ENCODE assay signal across 17 mouse cellular contexts in the genomic region with DNA sequence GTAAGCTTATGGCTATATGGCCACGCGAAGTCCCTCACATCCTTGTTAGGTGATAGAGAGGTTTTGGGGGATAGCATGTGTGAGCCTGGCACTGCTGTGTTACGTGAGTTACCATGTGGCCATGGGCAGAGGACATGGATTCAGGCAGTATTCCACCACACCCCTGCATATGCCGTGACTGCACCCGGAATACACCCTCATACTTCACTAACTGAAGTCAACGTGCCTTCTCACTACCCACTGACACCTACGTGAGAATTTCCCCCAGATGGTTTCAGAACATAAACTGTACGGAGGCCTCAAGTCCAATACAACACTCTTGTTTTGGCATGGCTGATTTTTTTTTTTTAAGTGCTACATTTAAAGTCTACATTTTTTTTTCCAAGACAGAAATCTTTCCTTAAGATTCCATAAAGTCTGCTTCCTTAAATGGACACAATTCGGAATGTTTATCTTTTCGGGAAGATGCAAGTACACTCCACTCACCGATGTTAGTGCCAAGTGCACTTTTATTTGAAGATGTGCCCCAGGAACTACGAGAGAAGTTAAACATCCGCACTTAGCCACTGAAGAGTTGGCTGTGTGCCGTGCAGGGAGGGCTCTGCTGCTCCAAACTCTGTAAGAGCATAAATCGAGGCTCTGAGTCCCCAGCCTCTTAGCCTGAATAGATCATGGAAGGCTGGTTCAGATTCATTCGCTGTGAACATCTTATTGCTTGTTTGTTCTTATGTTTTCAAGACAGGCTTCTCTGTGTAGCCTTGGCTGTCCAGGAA. TPM values are rescaled to one million over a fixed set of nuclear protein-coding genes. Genes with fewer than 3 reads are reported as not detected.
DNase-seq lines count a peak whose midpoint lies in the region; ATAC-seq and TF ChIP-seq lines count a peak whose summit lies in the region.
"Had no signal": no experiment of that assay in that cellular context is flagged by ENCODE, and none has a peak within 500 bp of the region (broad histone marks: within the 10 kb centered on the region; RNA-seq: fewer than 3 reads in every experiment).

No protein-coding gene starts in this region.

- no peak overlapping the region for H3K4me3 ChIP-seq in lung, embryonic 14.5 days (ENCODE audit: low read depth, low read length)
- no peak overlapping the region for H3K4me3 ChIP-seq in lung, adult 2 months (replicated peaks; ENCODE audit: extremely low read depth, low read depth, low read length)
- no peak overlapping the region for H3K4me3 ChIP-seq in lung, embryonic 16.5 days (ENCODE audit: low read length)
- no peak overlapping the region for H3K4me3 ChIP-seq in small intestine, adult 2 months (ENCODE audit: low read depth, low read length)
- H3K4me3 ChIP-seq: forebrain, embryonic 13.5 days; hindbrain, embryonic 12.5 days; layer of hippocampus, adult 2 months; liver, embryonic 15.5 days; megakaryocyte, embryonic 14.5 days; myocyte had no signal

- no peak overlapping the region for H3K4me2 ChIP-seq in lung, embryonic 14.5 days
- 0 out of 2 replicates have a peak overlapping the region, but pooled peaks have one; percentile 2 for H3K4me2 ChIP-seq in lung, embryonic 16.5 days (ENCODE audit: low read depth, low read length)
- H3K4me2 ChIP-seq: forebrain, embryonic 13.5 days; hindbrain, embryonic 12.5 days; liver, embryonic 15.5 days had no signal

- peak; percentile 71 for ATAC-seq in lung, embryonic 14.5 days (ENCODE audit: insufficient read depth)
- ATAC-seq in lung, embryonic 16.5 days (ENCODE audit: low read depth), result peak; percentile 83
- ATAC-seq: forebrain, embryonic 13.5 days had no signal

- H3K9me3 ChIP-seq in lung, embryonic 14.5 days (ENCODE audit: low read depth, low read length), result no peaks in the 10 kb centered on the region
- no peaks in the 10 kb centered on the region for H3K9me3 ChIP-seq in lung, embryonic 16.5 days (ENCODE audit: control insufficient read depth, low read length)
- H3K9me3 ChIP-seq: forebrain, embryonic 13.5 days; hindbrain, embryonic 12.5 days; liver, embryonic 15.5 days had no signal

- WGBS in lung, embryonic 14.5 days, result 39% methylated on average over 16 of the region's 16 CpGs
- 47% methylated on average over 16 of the region's 16 CpGs for WGBS in lung, adult 2 months
- 31% methylated on average over 16 of the region's 16 CpGs for WGBS in lung, embryonic 16.5 days
- 74% methylated on average over 16 of the region's 16 CpGs for WGBS in small intestine, adult 2 months

- H3K27ac ChIP-seq in lung, embryonic 14.5 days (ENCODE audit: low read depth), result peak overlapping the region; percentile 81
- peak overlapping the region; percentile 70 for H3K27ac ChIP-seq in lung, embryonic 16.5 days (ENCODE audit: low read length)
- peak overlapping the region; percentile 12; the same call in 1 of the 2 replicates for H3K27ac ChIP-seq in small intestine, adult 2 months (ENCODE audit: insufficient read depth, low read depth, low read length)
- H3K27ac ChIP-seq: forebrain, embryonic 13.5 days; hindbrain, embryonic 12.5 days; layer of hippocampus, adult 2 months; liver, embryonic 15.5 days had no signal

- H3K36me3 ChIP-seq in lung, embryonic 14.5 days (ENCODE audit: insufficient read depth), result no peaks in the 10 kb centered on the region
- no peaks in the 10 kb centered on the region for H3K36me3 ChIP-seq in lung, embryonic 16.5 days (ENCODE audit: control insufficient read depth, insufficient read depth, low read length)
- no peaks in the 10 kb centered on the region for H3K36me3 ChIP-seq in small intestine, adult 2 months (ENCODE audit: control insufficient read depth, insufficient read depth, low read length)
- H3K36me3 ChIP-seq: hindbrain, embryonic 12.5 days; liver, embryonic 15.5 days had no signal

- no peak for TF ChIP-seq POLR2A in lung, adult 2 months (IDR thresholded peaks at IDR 0.05; ENCODE audit: borderline replicate concordance, extremely low read depth, low read depth, low read length)
- no peak for TF ChIP-seq POLR2A in small intestine, adult 2 months (IDR thresholded peaks at IDR 0.05; ENCODE audit: low read depth, low read length)

- no peak overlapping the region for H3K9ac ChIP-seq in lung, embryonic 14.5 days
- H3K9ac ChIP-seq in lung, embryonic 16.5 days (ENCODE audit: low read length), result no peak overlapping the region
- H3K9ac ChIP-seq: forebrain, embryonic 13.5 days; hindbrain, embryonic 12.5 days; liver, embryonic 15.5 days had no signal

- no peak for TF ChIP-seq CTCF in lung, embryonic 14.5 days (IDR thresholded peaks at IDR 0.05; ENCODE audit: low read depth)
- TF ChIP-seq CTCF in lung, adult 2 months (IDR thresholded peaks at IDR 0.05; ENCODE audit: insufficient read depth, low read length), result no peak
- TF ChIP-seq CTCF in small intestine, adult 2 months (IDR thresholded peaks at IDR 0.05; ENCODE audit: extremely low read depth, insufficient read length, insufficient replicate concordance, low read depth, low read length), result no peak

- DNase-seq in lung, embryonic 14.5 days, result peak; percentile 90
- DNase-seq in lung, adult 2 months, result no peak
- no peak for DNase-seq in heart, postnatal 10 days
- DNase-seq in heart, postnatal 36 days, result no peak
- DNase-seq in spleen, adult 18-20 months, result no peak
- DNase-seq: adrenal gland, postnatal 36 days; cerebellum, adult 2 months; midbrain, embryonic 14.5 days; thymus, postnatal 14 days had no signal

- H3K27me3 ChIP-seq in lung, embryonic 14.5 days (ENCODE audit: insufficient read depth, low read length), result no peaks in the 10 kb centered on the region
- no peaks in the 10 kb centered on the region for H3K27me3 ChIP-seq in lung, embryonic 16.5 days (ENCODE audit: control insufficient read depth, insufficient read depth, low read depth, low read length)
- no peaks in the 10 kb centered on the region for H3K27me3 ChIP-seq in small intestine, adult 2 months (ENCODE audit: control insufficient read depth, insufficient read depth, low read length)

- peaks cover 3% of the 10 kb centered on the region; the same call in 1 of the 2 replicates for H3K4me1 ChIP-seq in lung, embryonic 14.5 days (ENCODE audit: insufficient read depth)
- peaks cover 2% of the 10 kb centered on the region; the same call in 1 of the 2 replicates for H3K4me1 ChIP-seq in lung, adult 2 months (ENCODE audit: control insufficient read depth, insufficient read depth, low read length)
- H3K4me1 ChIP-seq in lung, embryonic 16.5 days (replicated peaks; ENCODE audit: control insufficient read depth, insufficient read depth, low read length), result peaks cover 20% of the 10 kb centered on the region
- no peaks in the 10 kb centered on the region for H3K4me1 ChIP-seq in small intestine, adult 2 months (ENCODE audit: control insufficient read depth, insufficient read depth, insufficient read length, low read length)
- H3K4me1 ChIP-seq: liver, embryonic 15.5 days had no signal

- intact Hi-C loops in heart, postnatal 10 days (cut with DNase I), result no loop called here
- intact Hi-C loops in heart, postnatal 36 days (cut with DNase I), result no loop called here

RNA-seq across cellular contexts. Expression of a gene that starts 26.3 kb away (rescaled TPM):
- polyA plus RNA-seq in lung, embryonic 14.5 days (2014; fragmentation: Nextera tagmentation; extraction: Ambion mirVana), result 180 and 188 TPM in 2 replicates
- polyA plus RNA-seq in lung, adult 2 months (2012; rRNA removed), result 6.1 and 8.1 TPM in 2 replicates
- 130 and 137 TPM in 2 replicates for polyA plus RNA-seq in lung, embryonic 16.5 days (2015; fragmentation: Nextera tagmentation; extraction: Ambion mirVana)
- polyA plus RNA-seq in small intestine, adult 2 months (2012; rRNA removed), result 5.3 and 11.5 TPM in 2 replicates
- 10 to 100 TPM in 1 of 2 experiments, 1 to 10 TPM in 1; 6.7 to 10.6 TPM for total RNA-seq in heart, postnatal 10 days (2021)
- 1 to 10 TPM; 1.9 to 2.0 TPM for total RNA-seq in heart, postnatal 36 days (2021)

Comparison
In these comparisons a context has a peak if more than half of its experiments do, and no peak if none do; other contexts are left out.
1. RNA of a gene that starts 26.3 kb away (polyA plus RNA-seq): 180 to 188 TPM in lung, embryonic 14.5 days and 130 to 137 TPM in lung, embryonic 16.5 days; 5.3 to 11.5 TPM in small intestine, adult 2 months and 6.1 to 8.1 TPM in lung, adult 2 months; every median in the first group is over 10 times any median in the second.
2. H3K27ac ChIP-seq: peak in every context shown above with its lines; median percentile 81 in lung, embryonic 14.5 days; 70 in lung, embryonic 16.5 days; 12 in small intestine, adult 2 months.